Mouse (Mus musculus): ENCODE measurements around the gene Eno2.

DNA sequence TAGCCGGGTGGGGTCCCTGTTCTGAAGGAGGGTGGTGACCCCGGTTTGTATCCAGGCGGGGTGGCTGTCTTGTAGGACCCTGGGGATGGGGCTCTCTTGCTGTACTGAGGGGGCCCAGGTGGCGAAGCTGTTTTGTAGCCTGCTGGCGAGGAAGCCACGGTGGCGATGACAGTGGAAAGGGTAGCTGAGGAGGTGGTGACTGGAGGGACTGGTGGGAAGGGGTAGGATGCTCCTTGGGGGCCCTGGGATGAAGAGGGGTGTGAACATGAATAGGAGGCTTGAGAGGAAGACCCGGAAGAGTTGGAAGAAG is 23.2 kb downstream of the Eno2 start:
- TF ChIP-seq CTCF (IDR thresholded peaks at IDR 0.05; ENCODE audit: control insufficient read depth, insufficient read depth, low read length) (no peak), POLR2A (IDR thresholded peaks at IDR 0.05; ENCODE audit: borderline replicate concordance, control insufficient read depth, low read depth, low read length) (no peak)
